Mouse (Mus musculus) liver (tissue): ENCODE data around the gene Rnd2.
A peak's percentile ranks its signal among the peaks of the same experiment; 100 is the strongest.
"Not testable (repeated sequence)": the region's sequence is repeated elsewhere in the genome, so short reads cannot be mapped to it uniquely, and the experiment has no call there.

Experiments used
- DNase-seq: peaks from one replicate; pipeline ENCODE4 v3.0.0-alpha.2; 2020; ENCODE audit warnings: mixed read lengths

Gene Rnd2

DNA sequence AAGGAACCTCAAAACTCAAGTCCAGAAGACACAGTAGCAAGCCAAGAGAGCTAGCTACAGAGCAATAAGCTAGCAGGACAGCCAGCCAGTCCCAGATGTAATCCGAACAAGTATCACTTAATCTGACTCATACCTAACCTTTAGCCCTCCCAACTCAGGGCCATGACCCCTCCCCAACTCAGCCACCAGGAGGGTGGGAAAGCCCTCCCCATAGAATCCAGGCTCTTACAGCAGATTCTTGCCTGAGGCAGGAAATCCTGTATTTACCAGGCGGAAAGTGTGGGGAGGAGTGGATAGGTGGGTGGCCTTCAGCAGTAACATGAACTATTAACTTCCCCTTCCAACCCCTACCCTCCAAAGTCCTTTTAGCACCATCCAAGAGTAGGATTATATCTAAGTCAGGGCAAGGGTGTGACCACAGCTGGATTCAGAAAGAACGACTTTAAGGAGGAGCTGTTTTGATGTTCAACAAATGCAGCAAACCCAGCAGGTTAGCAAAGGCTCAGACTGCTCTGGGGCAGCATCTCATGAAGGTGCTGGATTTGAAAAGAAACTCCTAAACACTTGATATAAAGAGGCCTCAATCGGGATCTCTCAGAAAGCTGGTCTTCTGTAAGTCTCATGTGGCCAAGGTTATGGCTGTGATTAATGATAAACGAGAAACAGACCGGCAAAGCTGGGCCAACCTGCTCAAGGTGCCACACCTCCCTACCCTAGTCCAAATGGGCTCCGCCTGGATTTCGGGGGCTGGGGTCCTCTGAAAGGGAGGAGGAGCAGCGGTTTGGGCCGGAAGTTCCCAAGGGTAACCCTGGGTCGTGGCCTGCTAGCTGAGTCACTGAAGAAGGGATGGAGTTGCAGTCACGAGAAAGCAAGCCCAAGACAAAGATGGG, at the start of gene Rnd2:
TSS of gene Rnd2 (plus strand) at position 789 of the 890 bp plus-strand sequence.
- DNase-seq = no peak

DNA sequence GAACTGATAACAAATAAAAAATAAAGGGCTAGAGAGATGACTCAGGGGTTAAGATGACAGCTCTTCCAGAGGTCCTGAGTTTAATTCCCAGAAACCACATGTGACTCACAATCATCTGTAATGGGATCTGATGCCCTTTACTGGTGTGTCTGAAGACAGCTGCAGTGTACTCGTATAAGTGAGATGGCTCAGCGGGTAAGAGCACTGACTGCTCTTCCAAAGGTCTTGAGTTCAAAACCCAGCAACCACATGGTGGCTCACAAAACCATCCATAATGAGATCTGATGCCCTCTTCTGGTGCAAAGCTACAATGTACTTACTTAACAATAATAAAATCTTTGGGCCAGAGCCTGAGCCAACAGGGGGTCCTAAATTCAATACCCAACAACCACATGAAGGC, 49.5 kb upstream of the Rnd2 start:
- DNase-seq = no peak

DNA sequence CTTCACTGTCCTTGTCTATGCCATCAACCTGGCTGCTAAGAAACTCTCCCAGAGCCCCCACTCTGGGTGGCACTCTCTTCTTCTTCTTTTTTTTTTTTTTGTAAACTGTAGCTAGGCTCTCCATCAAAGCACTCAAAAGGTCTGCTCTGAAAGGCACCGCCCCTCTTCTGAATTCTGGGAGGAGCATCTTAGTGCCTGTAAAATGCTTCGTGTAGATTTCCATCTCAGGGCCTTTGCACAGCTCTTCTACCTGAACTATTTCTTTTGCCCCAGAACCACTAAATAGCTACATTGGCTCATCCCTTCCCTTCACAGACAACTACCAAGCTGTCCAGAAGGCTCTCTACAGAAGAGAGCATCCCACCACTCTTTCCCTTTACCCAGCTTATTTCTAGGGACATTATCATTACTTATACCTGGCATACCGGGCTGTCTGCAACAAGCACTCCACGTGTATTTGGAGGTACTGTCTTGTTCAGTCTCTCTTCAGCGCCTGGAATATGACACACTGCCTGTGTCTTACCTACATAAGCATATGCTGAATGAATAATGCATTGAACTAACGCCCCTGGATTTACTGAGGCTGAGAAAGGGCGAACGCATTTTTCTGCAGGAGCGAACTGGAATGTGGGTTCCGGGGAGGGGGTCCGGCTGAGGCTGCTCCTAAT, 48.2 kb upstream of the Rnd2 start:
- DNase-seq = peak; percentile 63

DNA sequence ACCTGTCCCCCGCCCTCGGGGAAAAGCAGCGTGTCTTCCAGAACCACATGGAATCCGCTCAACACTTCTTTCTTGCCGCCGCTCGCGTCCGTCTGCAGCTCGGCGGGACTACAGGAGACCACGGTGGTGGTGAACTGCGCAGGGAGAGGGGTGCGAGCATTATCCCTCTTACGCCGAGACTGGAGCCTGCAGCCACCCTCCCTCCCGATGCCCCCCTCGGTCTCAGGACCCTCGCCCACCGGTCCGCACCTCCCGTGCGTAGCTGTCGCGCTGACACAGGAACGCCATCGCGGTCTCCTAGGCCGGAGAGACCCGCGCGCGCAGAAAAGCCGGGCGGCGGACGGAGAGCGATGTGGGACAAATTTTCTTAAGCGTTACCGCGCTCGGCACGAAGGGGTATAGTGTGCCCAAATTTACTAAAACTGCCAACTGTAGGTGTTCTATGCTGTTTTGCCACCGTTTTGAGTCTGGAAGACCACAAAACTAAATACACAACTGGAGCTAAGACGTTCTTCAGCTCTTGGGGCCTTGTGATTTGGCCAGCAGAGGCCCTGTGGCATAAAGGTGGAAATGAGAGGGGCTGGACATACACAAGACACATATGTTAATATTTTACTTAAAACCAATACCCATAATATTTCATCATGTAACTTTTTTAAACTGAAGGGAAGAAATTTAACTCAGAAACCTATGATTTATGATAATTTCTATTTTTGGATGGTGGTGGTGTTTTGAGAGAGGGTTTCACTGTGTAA, 47.5 kb upstream of the Rnd2 start, which contains the start of gene Aarsd1:
TSS of gene Aarsd1 (minus strand) at position 515 of the 755 bp plus-strand sequence.
- peak; percentile 85 for DNase-seq

DNA sequence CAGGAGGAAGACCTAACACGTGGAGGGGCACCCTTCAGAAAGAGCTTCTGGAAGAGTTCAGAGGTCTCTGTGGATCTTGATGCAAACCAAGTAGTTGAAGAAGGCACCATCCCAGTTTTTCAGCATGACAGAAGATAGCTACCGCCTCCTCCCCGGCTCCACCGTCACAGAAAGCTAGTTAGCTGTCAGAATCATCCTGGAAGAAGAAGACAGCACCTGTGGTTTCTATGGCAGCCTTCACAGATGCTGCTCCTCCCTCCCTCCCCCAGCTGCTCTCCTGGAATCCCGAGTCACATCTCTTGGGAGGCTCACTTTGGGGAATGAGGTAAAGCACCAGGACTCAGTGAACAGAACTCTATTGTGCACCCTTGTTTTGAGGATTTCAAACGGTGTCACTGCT, 45.8 kb upstream of the Rnd2 start:
- DNase-seq = no peak

DNA sequence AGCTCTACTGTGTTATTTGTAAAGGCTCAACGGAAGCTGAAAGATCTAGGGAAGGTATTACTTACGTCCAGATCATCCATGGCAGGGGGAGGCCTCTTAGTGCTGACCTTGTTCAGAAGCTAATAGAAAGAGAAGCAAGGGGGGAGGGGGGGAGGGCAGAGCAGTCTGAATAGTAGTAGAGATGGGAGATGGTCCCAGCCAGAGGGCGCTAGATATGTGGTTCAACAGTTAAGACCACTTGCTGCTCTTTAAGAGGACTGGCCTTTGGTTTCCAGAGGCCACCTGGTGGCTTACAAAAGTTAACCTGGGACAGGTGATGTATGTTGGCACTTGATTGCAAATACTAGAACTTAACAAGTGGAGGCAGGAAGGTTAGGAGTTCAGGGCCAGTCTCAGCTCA, 45.2 kb upstream of the Rnd2 start:
- DNase-seq = peak; percentile 44

DNA sequence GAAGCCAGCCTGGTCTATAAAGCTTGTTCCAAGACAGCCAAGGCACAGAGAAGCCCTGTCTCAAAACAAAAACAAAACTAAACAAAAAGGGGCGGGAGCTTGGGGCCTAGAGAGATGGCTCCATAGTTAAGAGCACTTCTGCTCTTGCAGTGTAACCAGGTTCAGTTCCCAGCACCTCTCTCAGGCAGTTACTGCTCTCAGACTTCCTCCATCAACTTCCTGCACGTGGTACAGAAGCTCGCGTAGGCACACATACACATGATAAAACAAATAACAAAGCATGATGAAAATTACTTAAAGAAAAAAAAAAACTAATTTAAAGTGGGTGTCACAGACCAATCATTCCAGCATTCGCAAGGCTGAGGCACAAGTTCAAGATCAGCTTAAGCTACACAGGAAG, 44.7 kb upstream of the Rnd2 start:
- no peak for DNase-seq

DNA sequence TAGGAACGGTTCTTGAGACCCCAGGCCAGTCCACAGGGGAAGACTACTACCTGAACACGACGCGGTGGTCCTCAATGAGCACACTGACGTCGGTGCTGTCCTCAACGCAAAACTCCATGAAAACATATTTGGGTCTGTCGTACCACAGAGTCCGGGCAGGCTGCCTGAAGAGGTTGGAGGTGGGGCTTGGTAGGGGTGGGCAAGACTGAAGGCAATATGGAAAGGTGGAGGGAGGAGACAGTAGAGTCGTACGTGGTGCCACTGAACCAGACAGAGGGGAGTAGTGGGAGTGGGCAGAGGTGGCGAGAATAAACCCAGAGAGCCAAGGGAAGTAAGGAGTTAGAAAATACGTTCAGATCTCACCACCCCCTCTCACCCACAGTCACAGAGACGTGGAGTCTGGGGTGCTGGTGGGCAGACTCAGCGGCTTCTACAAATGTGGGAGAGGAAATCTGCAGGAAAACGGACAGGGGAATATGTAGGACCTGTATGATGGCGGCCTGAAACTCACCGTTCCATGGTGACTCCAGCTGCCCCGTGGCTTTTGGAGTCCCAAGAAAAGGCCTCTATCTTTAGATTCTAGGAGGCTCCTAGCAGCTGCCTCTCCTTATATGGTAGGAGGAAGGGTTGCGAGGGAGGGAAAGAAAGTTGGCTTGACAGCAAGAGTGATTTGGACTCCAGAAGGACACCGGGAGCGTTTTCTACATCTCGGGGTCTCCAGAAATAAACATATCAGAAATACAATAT, 40.5 kb upstream of the Rnd2 start, which contains the start of gene Gm27029:
TSS of gene Gm27029 (minus strand) at position 692 of the 747 bp plus-strand sequence.
- no peak for DNase-seq

DNA sequence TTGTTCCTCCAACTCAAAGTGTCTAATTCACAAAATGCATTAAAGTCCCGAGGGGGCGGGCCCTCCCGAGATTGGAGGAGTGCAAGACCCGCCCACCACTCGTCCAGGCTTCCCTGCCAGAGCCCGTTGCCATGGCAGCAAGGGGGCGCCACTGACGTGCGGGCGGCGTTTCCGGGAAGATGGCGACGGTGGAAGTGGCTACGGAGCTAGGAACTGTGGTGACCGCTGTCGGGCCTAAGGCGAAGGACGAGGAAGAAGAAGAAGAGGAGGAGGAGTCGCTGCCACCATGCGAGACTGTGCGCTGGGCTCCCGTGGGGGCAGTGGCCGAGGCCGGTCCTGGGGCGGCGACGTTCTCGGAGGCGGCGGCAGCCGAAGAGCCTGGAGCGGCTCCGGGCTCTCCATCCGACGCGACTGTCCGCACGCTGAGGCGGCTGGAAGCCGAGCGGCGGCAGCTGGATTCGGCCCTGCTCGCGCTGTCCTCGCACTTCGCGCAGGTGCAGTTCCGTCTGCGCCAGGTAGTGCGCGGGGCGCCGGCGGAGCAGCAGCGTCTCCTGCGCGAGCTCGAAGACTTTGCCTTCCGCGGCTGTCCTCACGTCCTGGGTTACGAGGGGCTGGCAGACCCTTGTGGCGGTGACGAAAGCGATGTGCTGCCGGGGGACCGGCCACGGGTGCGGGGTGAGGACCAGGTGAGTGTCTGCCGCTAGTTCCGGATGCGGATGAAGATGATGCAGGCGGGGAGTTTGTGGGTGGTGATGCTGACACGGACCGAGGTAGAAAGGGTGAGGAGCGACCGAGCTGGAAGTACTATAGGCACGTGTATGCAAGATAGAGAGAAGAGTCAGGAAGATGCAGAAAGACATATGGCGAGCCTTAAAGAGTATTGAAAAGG, 39.6 kb upstream of the Rnd2 start, which contains the start of the genes Rundc1 and Ptges3l:
TSS of gene Rundc1 (plus strand) at position 161 of the 889 bp plus-strand sequence.
TSS of gene Ptges3l (minus strand) at position 409 of the 889 bp plus-strand sequence.
- peak; percentile 97 for DNase-seq

DNA sequence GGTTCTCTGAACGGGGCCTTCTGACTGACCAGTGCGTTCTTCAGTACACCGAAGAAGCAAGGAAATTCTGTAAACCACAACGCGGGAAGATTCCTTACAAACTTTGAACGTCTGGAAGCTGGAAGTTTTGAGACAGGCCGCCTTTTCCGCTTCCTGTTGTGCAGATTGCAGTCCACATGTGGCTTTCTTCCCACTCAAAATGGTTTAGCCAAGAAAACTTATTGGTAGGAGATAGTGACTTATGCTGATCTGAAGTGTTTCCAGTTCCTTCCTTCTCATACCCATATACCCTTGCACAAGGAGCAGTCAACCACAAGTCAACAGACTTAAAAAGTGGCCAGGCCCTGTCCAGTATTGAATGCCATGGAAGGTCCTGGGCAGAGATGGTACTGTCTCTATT, 38.6 kb upstream of the Rnd2 start:
- no peak for DNase-seq

DNA sequence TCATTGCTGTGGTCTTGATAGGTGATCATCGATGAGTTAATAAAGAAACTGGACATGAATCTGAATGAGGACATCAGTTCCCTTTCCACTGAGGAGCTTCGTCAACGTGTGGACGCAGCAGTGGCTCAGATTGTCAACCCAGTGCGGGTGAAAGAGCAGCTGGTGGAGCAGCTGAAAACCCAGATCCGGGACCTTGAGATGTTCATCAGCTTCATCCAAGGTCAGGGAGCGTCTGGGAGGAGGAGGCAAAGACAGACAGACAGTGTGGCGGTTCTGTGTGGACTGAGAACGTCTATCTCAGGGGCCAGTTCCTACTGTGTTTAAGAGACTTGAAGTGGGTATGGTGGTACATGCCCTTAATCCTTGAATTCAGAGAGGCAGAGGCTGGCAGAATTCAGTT, 33.5 kb upstream of the Rnd2 start:
- no peak for DNase-seq

DNA sequence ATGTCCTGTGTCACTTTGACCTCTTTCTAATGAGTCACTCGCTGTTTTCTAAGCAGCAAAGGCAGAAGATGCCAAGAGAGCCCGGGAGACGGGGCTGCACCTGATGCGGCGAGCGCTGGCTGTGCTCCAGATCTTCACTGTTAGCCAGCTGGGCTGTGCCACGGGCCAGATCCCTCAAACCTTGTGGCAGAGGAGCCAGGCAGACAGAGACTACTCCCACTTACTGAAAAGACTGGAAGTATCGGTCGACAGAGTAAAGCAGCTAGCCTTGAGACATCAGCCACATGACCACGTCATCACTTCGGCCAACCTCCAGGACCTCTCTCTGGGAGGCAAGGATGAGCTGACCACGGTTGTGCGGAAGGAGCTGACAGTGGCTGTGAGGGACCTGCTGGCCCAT, 31.4 kb upstream of the Rnd2 start:
- DNase-seq = no peak

DNA sequence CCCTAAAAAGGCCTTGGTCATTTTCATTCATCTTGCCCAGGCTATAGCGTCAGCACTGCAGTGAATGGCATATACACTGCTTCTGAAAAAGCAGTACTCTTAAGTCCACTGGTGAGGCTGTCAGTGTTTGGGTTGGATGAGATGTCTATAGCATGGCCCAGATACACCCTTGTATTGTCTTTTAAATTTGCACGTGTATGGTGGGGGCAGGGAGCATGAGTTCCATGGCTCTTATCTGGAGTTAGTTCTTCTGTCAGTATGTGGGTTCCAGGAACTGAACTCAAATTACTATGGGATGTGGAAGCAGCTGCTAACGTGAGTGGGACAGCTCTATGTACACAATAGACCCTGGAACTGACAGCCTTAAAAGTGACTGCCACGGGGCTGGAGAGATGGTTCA, 29.0 kb upstream of the Rnd2 start:
- no peak for DNase-seq

DNA sequence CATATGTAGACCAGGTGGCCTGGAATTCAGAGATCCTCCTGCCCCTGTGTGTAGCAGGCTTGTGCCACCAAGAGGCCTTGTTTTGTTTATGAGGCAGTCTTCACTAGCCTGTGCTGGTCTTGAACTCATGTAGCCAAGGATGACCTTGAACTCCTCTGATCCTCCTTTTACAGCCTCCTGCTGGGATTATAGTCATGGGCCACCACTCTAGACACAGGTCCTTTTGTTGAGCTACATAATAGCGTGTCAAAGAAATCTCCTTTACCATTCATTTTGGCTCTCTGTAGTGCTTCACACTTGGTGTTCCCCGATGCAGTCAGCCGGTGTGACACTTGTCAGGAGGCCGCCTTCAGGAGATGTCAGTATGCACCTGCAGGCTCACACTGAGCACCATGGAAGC, 27.9 kb upstream of the Rnd2 start:
- DNase-seq = no peak

DNA sequence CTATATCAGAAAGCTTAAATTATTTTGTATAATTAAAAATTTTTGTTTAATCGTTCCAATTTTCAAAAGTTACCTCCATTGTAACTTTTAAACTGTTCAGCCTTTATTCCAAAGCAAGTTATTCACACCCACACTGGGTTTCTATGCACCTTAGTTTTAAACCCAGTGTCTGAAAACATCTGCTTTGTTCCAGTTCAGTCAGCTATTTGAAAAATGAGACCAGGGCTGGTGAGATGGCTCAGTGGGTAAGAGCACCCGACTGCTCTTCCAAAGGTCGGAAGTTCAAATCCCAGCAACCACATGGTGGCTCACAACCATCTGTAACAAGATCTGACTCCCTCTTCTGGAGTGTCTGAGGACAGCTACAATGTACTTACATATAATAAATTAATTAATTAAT, 26.8 kb upstream of the Rnd2 start:
- DNase-seq = not testable (repeated sequence)

DNA sequence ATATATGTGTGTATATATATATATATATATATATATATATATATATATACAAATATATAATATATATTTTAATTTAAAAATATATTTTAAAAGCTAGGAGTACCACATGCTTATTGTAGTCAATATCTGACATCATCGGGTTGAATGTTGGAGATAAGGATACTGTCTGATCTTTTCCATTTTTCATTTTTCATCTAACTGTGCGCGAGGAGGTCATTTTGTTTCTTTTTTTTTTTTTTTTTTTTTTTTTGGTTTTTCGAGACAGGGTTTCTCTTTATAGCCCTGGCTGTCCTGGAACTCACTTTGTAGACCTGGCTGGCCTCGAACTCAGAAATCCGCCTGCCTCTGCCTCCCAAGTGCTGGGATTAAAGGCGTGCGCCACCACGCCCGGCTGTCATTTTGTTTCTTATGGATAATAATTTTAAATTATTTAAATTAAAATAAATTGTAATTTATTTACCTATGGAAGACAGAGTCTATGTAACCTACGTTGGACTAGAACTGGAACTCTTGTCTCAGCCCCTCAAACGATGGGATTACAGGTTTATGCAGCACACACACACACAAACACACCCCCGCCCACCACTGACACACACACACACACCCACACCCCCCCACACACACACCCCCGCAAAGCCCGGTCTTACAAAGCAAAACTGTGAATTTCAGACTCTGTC, 23.2 kb upstream of the Rnd2 start:
- not testable (repeated sequence) for DNase-seq

DNA sequence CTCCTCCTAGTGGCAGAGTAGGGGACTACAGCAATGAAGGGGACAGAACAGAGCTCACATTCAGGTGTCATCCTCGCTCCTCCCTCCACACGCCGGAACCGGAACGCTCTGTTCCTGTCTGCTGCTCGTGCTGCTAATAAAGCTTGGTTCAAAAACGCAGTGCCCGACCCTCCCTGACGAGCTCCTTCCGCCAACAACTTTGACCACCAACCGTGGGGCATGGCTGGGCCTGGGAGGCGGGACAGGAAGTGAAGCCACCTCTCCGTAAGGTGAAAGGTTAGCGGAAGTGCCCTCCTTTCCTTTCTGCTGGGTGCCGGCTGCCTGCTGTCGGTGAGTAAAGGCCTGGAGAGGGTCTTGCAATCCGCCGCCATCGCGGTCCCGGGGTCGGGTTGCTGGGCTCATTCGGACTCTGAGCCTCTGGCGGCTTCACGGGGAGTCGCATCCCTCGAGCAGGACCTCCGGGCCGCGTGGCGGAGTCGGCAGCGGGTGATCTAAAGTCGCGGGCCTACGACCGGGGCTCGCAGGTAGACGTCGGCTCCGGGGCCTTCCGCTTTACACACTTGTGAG, 22.6 kb upstream of the Rnd2 start, which contains the start of gene Rpl27:
TSS of gene Rpl27 (plus strand) at position 172 of the 567 bp plus-strand sequence.
- peak; percentile 99 for DNase-seq

DNA sequence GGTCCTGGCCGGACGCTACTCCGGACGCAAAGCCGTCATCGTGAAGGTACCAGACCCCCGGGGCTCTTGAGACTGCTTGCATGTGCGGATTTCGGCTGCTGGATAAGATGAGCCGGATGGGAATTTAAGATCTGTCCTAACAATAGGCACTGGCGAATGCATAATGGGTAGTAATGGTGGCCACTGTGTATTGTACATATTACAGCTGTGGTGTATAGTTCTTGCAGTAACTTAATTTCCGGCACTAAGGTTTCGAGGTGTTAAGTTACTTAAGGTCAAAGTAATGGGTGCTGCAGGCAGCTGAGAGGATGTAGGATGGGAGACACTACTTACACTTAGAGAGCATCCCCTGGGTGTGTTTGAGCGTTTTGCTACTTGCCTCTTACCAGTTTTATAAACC, 22.0 kb upstream of the Rnd2 start:
- DNase-seq = no peak

DNA sequence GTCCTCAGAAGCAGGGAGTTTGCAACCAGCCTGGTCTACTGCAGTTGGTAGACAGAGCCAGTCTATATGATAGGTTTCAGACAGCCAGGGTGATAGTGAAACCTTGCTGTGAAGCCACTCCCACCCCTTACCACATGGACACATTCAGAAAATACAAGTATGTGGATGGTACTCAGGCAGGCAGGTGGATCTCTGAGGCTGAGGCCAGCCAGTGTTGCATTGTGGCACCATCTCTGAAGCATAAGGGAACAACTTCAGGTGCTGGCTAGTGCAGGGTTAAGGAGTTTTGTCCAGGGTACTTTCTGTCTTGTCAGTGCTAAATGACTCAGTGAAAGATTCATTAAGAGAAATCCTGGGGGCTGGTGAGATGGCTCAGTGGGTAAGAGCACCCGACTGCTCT, 18.5 kb upstream of the Rnd2 start:
- no peak for DNase-seq

DNA sequence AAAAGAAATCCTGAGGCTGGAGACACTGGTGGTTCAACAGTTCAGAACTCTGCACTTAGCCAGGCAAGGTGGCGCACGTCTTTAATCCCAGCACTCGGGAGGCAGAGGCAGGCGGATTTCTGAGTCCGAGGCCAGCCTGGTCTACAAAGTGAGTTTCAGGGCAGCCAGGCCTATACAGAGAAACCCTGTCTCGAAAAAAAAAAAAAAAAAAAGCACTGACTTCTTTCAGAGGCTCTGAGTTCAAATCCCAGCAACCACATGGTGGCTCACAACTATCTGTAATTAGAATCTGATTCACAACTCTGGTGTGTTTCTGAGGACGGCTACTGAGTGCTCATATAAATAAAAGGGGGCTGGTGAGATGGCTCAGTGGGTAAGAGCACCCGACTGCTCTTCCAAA, 17.9 kb upstream of the Rnd2 start:
- not testable (repeated sequence) for DNase-seq
